Mouse (Mus musculus): Measurements from ENCODE around the gene Kcnh7. TPM values are rescaled to one million over a fixed set of nuclear protein-coding genes. Genes with fewer than 3 reads are reported as not detected.
A peak's percentile ranks its signal among the peaks of the same experiment; 100 is the strongest.
"Not testable (repeated sequence)": the region's sequence is repeated elsewhere in the genome, so short reads cannot be mapped to it uniquely, and the experiment has no call there.

Gene Kcnh7
- total and polyA plus RNA-seq, 2 experiments from 2014 or later, result 8.6 to 11.4 TPM

DNA sequence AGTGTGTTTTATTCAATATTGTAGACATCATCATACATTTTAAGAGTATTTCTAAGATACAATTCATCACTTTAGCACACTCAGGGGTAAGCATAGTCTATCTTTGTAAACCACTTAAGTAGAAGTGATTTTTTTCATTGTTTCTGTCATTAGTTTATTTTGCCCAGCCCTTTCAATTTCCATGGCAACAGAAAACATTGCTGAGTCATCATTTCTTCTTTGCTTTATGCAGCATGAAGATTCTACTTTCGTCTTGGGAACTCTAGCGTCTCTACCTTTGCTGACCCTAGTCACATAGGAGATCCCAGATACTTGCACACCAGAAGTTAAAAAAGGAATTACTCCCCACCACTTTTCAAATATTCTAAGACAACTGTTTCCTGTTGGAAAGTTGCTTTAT is 456.4 kb downstream of the Kcnh7 start:
- Histone ChIP-seq H3K4me2 (ENCODE audit: low read depth, low read length) (no peak overlapping the region), H3K27me3 (ENCODE audit: insufficient read depth, low read length) (no peaks in the 10 kb centered on the region), H3K4me1 (ENCODE audit: insufficient read depth, low read length) (no peaks in the 10 kb centered on the region), H3K9ac (replicated peaks; ENCODE audit: low read length) (no peak overlapping the region), H3K4me3 (ENCODE audit: low read length) (no peak overlapping the region), H3K27ac (no peak overlapping the region), H3K9me3 (ENCODE audit: low read length) (no peaks in the 10 kb centered on the region), H3K36me3 (ENCODE audit: insufficient read depth, low read length) (no peaks in the 10 kb centered on the region)
- WGBS, result 90% methylated on average over 2 of the region's 2 CpGs
- ATAC-seq (no peak), DNase-seq (ENCODE audit: low spot score) (no peak)
- TF ChIP-seq CTCF (IDR thresholded peaks at IDR 0.05; ENCODE audit: low read depth), result no peak

DNA sequence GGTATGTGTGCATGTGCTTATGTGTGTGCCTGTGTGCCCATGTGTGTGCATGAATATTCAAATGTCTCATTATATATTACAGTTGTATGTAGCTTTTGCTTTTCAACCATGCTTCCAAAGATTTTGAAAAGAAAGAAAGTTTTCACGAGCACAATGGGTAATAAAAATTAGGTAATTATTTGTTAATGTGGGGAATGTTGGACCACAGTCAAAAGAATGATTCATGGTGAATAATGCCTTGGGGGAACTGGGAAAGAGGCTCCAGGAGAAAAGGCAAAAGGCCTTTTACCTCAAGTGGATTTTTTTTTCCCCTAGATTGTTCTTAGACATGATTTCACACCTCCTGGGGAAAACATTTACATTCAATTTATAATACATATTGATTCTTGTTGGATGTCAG is 458.1 kb downstream of the Kcnh7 start:
- no peaks in the 10 kb centered on the region for H3K27me3 ChIP-seq (ENCODE audit: insufficient read depth, low read length)
- no peaks in the 10 kb centered on the region for H3K4me1 ChIP-seq (ENCODE audit: insufficient read depth, low read length)
- no peak overlapping the region for H3K4me3 ChIP-seq (ENCODE audit: low read length)
- DNase-seq (ENCODE audit: low spot score) (no peak), ATAC-seq (no peak)
- H3K9me3 ChIP-seq (ENCODE audit: low read length), result no peaks in the 10 kb centered on the region
- H3K4me2 ChIP-seq (ENCODE audit: low read depth, low read length), result no peak overlapping the region
- no peak overlapping the region for H3K9ac ChIP-seq (replicated peaks; ENCODE audit: low read length)
- no peak overlapping the region for H3K27ac ChIP-seq
- no peaks in the 10 kb centered on the region for H3K36me3 ChIP-seq (ENCODE audit: insufficient read depth, low read length)
- WGBS, result 52% methylated on average over 1 of the region's 1 CpGs
- no peak for TF ChIP-seq CTCF (IDR thresholded peaks at IDR 0.05; ENCODE audit: low read depth)

DNA sequence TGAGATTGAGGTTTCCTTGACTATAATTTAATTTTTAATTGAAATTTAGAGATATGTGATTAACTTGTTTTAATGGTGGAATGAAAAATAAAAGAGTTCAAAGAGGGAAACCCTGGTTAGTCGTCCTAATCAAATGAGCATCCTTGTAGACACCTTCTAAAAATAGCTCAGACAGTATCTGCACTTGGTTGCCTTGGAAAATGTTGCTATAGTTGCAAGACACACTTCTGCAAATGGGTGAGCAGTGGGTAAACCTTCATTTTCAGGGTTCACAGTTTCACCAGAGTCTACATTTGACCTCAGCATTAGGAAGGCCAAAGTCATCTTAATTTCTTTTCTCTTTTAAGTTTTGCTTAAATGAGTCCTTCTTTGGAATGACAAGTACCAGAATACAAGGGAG is 465.7 kb downstream of the Kcnh7 start:
- Histone ChIP-seq H3K9ac (replicated peaks; ENCODE audit: low read length) (no peak overlapping the region), H3K4me2 (ENCODE audit: low read depth, low read length) (no peak overlapping the region), H3K27ac (no peak overlapping the region), H3K4me1 (ENCODE audit: insufficient read depth, low read length) (no peaks in the 10 kb centered on the region), H3K36me3 (ENCODE audit: insufficient read depth, low read length) (no peaks in the 10 kb centered on the region), H3K4me3 (ENCODE audit: low read length) (no peak overlapping the region), H3K27me3 (ENCODE audit: insufficient read depth, low read length) (no peaks in the 10 kb centered on the region), H3K9me3 (ENCODE audit: low read length) (no peaks in the 10 kb centered on the region)
- ATAC-seq, result no peak
- 42% methylated on average over 1 of the region's 1 CpGs for WGBS
- TF ChIP-seq CTCF (IDR thresholded peaks at IDR 0.05; ENCODE audit: low read depth), result no peak
- peak; percentile 6 for DNase-seq (ENCODE audit: low spot score)

DNA sequence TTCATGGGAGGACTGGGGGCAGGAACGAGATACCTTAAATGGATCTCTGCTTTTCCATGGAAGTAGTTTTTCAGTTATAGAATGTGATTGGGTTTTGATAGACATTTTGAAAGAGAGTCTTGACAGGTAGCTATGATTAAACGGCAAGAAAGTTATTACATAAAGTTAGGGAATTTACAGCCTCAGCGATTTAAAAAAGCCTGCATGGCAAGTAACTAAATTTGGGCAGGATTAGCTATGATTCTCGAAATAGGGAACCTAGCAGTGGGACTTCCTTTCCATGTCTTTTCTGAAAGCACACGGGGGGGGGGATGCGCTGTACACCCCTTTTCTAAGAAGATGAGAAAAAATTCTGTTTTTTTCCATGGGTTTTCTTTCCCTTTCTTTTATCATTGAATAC is 466.8 kb downstream of the Kcnh7 start:
- TF ChIP-seq CTCF (IDR thresholded peaks at IDR 0.05; ENCODE audit: low read depth), result no peak
- ATAC-seq, result no peak
- H3K27ac ChIP-seq, result no peak overlapping the region
- no peaks in the 10 kb centered on the region for H3K27me3 ChIP-seq (ENCODE audit: insufficient read depth, low read length)
- no peaks in the 10 kb centered on the region for H3K9me3 ChIP-seq (ENCODE audit: low read length)
- no peak for DNase-seq (ENCODE audit: low spot score)
- no peak overlapping the region for H3K9ac ChIP-seq (replicated peaks; ENCODE audit: low read length)
- H3K4me1 ChIP-seq (ENCODE audit: insufficient read depth, low read length), result no peaks in the 10 kb centered on the region
- H3K4me3 ChIP-seq (ENCODE audit: low read length), result no peak overlapping the region
- no peaks in the 10 kb centered on the region for H3K36me3 ChIP-seq (ENCODE audit: insufficient read depth, low read length)
- 85% methylated on average over 6 of the region's 6 CpGs for WGBS
- H3K4me2 ChIP-seq (ENCODE audit: low read depth, low read length), result no peak overlapping the region

DNA sequence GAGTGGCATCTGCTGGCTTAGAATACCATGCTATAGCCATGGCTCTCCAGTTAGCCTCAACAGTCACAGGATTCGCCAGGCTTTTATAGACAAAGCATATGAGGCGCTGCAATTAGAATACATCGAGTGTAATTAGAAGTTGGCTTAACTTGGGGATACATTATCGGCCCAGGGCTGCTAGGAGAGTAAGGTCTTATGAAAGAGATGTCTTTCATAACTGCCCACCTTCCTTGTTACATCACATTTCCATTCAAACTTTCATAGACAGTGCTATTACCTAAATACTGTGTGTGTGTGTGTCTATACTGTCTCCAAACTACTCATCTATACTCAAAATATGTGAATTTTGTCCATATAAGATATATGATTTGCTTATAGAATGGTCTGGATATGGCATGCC is 468.8 kb downstream of the Kcnh7 start:
- DNase-seq (ENCODE audit: low spot score) (no peak), ATAC-seq (no peak)
- H3K4me3 ChIP-seq (ENCODE audit: low read length), result no peak overlapping the region
- WGBS, result 93% methylated on average over 4 of the region's 4 CpGs
- no peak for TF ChIP-seq CTCF (IDR thresholded peaks at IDR 0.05; ENCODE audit: low read depth)
- no peak overlapping the region for H3K27ac ChIP-seq
- no peaks in the 10 kb centered on the region for H3K4me1 ChIP-seq (ENCODE audit: insufficient read depth, low read length)
- no peak overlapping the region for H3K9ac ChIP-seq (replicated peaks; ENCODE audit: low read length)
- H3K4me2 ChIP-seq (ENCODE audit: low read depth, low read length), result no peak overlapping the region
- no peaks in the 10 kb centered on the region for H3K36me3 ChIP-seq (ENCODE audit: insufficient read depth, low read length)
- no peaks in the 10 kb centered on the region for H3K9me3 ChIP-seq (ENCODE audit: low read length)
- H3K27me3 ChIP-seq (ENCODE audit: insufficient read depth, low read length), result no peaks in the 10 kb centered on the region

DNA sequence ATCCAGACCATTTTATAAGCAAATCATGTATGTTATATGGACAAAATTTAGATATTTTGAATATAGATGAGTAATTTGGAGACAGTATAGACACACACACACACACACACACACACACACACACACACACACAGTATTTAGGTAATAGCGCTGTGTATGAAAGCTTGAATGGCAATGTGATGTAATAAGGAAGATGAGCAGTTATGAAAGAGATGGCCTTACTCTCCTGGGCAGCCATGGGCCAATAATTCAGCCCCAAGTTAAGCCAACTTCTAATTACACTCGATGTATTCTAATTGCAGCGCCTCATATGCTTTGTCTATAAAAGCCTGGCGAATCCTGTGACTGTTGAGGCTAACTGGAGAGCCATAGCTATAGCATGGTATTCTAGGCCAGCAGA is 469.7 kb downstream of the Kcnh7 start:
- not testable (repeated sequence) for DNase-seq (ENCODE audit: low spot score); H3K4me3 ChIP-seq (ENCODE audit: low read length); H3K4me1 ChIP-seq (ENCODE audit: insufficient read depth, low read length); H3K36me3 ChIP-seq (ENCODE audit: insufficient read depth, low read length); H3K4me2 ChIP-seq (ENCODE audit: low read depth, low read length); H3K9ac ChIP-seq (replicated peaks; ENCODE audit: low read length); H3K9me3 ChIP-seq (ENCODE audit: low read length); H3K27ac ChIP-seq; H3K27me3 ChIP-seq (ENCODE audit: insufficient read depth, low read length); ATAC-seq
- WGBS, result 95% methylated on average over 4 of the region's 4 CpGs

DNA sequence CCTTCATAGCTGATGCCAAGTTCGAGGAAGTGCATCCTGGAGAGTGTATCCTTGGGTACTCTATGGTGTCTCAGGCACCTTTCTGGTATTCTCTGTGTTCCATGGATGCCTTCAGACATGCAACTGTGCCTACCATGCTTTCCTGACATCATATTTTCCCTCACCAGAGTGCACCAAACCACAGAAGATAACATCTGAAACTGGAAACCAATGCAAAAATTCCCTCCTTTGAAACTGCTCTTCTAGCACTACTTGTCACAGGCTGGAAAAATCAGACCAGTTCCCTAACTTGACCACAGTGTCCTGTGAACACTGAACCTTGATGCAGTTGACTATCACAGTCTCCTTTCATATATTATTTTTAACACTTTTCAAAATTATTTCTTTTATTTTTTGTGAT is 474.5 kb downstream of the Kcnh7 start:
- no peak overlapping the region for H3K27ac ChIP-seq
- no peaks in the 10 kb centered on the region; the same call in 1 of the 2 replicates for H3K36me3 ChIP-seq (ENCODE audit: insufficient read depth, low read length)
- H3K9me3 ChIP-seq (ENCODE audit: low read length), result no peaks in the 10 kb centered on the region
- no peak for ATAC-seq
- TF ChIP-seq CTCF (IDR thresholded peaks at IDR 0.05; ENCODE audit: low read depth), result no peak
- no peak overlapping the region for H3K9ac ChIP-seq (replicated peaks; ENCODE audit: low read length)
- H3K4me3 ChIP-seq (ENCODE audit: low read length), result no peak overlapping the region
- H3K27me3 ChIP-seq (ENCODE audit: insufficient read depth, low read length), result no peaks in the 10 kb centered on the region
- DNase-seq (ENCODE audit: low spot score), result no peak
- H3K4me1 ChIP-seq (ENCODE audit: insufficient read depth, low read length), result no peaks in the 10 kb centered on the region
- WGBS, result 83% methylated on average over 1 of the region's 1 CpGs
- H3K4me2 ChIP-seq (ENCODE audit: low read depth, low read length), result no peak overlapping the region
